Mouse (Mus musculus) ES-Bruce4 (cell line): Measurements from ENCODE around the gene Lrig3. TPM values are rescaled to one million over a fixed set of nuclear protein-coding genes. Genes with fewer than 3 reads are reported as not detected.

ENCODE experiments used
- H3K27ac ChIP-seq: 2 replicates; pipeline ENCODE4 v1.5.1; 2012; ENCODE audit warnings: low read length, inconsistent platforms; ENCODE audit not compliant: insufficient read depth
- H3K27me3 ChIP-seq: 2 replicates; pipeline ENCODE4 v1.6.1; 2012; ENCODE audit warnings: mild to moderate bottlenecking, low read length, inconsistent platforms; ENCODE audit not compliant: control insufficient read depth, poor library complexity, insufficient read depth, severe bottlenecking
- H3K36me3 ChIP-seq: 2 replicates; pipeline ENCODE4 v1.6.1; 2012; ENCODE audit warnings: inconsistent platforms, mild to moderate bottlenecking, low read length, moderate library complexity; ENCODE audit not compliant: control insufficient read depth, poor library complexity, insufficient read depth, severe bottlenecking
- H3K4me1 ChIP-seq: one replicate; pipeline ENCODE4 v1.8.1; 2011; ENCODE audit warnings: low read length; ENCODE audit not compliant: control insufficient read depth, insufficient read depth
- H3K4me3 ChIP-seq: 2 replicates; pipeline ENCODE4 v1.5.1; 2011; ENCODE audit warnings: low read depth, mild to moderate bottlenecking, low read length
- H3K9ac ChIP-seq: 2 replicates; pipeline ENCODE4 v1.6.1; 2012; ENCODE audit warnings: low read depth, mild to moderate bottlenecking, inconsistent platforms; ENCODE audit not compliant: poor library complexity, severe bottlenecking
- H3K9me3 ChIP-seq: replicated peaks from 2 replicates; pipeline ENCODE4 v1.6.1; 2012; ENCODE audit warnings: mild to moderate bottlenecking, low read length, inconsistent platforms; ENCODE audit not compliant: control insufficient read depth, poor library complexity, insufficient read depth, severe bottlenecking
- CTCF ChIP-seq: IDR thresholded peaks from one replicate; pipeline ENCODE4 v1.8.1; 2011; ENCODE audit warnings: low read depth, low read length
- EP300 ChIP-seq: IDR thresholded peaks from 2 replicates; pipeline ENCODE4 v1.6.1; 2011; ENCODE audit warnings: low read depth, low read length; ENCODE audit not compliant: insufficient read depth
- POLR2A ChIP-seq: IDR thresholded peaks from one replicate; pipeline ENCODE4 v1.8.1; 2011; ENCODE audit warnings: low read length; ENCODE audit not compliant: insufficient read depth
- polyA plus RNA-seq: library from polyadenylated mRNA; stranded (reverse); fragments of >200 nt; gene quantifications from 2 replicates; pipeline ENCODE4 v1.2.4, GENCODE M21; 2011; ENCODE audit warnings: low read depth; ENCODE audit not compliant: missing spikeins, insufficient read depth, insufficient read length

Gene Lrig3
- polyA plus RNA-seq, 1 experiment, result 27.9 TPM

DNA sequence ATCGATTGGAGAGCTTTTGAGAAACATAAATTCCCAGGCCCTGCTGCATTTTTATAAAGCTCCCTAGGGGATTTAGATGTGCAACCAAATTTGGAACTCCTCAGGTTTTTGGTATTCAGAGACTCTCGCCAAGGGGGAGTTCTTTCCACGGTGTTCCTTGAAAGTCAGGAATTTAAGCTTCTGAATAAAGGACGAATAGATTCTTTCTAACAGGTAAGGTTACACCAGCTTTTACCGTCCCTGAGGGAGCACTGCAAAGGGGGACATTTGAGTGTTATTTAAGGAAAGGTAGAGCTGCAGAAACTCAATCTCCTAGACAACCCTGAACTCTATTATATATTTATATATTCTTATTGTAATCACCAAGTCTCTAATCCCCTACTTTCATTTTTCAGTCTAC, 22.9 kb upstream of the Lrig3 start:
- Histone ChIP-seq H3K9me3 (no peaks in the 10 kb centered on the region), H3K36me3 (no peaks in the 10 kb centered on the region), H3K27me3 (no peaks in the 10 kb centered on the region), H3K4me1 (peaks cover 3% of the 10 kb centered on the region), H3K27ac (no peak overlapping the region), H3K9ac (no peak overlapping the region), H3K4me3 (no peak overlapping the region)
- TF ChIP-seq POLR2A (no peak), CTCF (no peak), EP300 (no peak)

DNA sequence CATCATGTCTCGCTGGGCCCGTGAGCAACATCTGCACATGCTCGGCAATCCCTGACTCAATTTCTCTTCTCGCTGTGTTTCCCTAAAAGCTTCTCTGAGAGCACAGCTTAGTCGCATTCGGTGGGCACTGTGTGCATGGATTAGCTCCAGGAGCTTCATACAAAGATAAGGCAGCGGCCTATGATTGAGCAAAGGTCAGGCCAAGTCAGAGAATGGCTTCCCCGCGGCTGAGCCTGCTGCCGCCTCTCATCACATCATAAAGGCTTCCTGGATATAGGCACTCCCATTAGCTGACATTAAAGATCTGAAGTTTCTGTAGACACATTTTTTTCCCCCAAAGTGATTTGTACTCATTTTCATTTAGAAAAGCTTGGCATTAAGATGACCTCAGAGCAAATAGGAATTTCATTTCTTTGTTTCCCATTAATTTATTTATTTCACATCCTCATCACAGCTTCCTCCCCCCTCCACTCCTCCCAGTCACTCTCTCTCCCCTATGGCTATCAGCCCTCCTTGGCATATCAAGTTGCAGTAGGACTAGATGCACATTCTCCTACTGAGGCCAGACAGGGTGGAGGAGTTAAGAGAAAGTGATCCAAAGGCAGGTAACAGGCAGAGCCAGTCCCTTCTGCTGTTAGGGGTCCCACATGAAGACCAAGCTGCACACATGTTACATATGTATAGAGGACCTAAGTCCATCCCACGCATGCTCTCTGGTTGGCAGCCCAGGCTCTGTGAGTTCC, 21.0 kb upstream of the Lrig3 start:
- no peak for TF ChIP-seq POLR2A

DNA sequence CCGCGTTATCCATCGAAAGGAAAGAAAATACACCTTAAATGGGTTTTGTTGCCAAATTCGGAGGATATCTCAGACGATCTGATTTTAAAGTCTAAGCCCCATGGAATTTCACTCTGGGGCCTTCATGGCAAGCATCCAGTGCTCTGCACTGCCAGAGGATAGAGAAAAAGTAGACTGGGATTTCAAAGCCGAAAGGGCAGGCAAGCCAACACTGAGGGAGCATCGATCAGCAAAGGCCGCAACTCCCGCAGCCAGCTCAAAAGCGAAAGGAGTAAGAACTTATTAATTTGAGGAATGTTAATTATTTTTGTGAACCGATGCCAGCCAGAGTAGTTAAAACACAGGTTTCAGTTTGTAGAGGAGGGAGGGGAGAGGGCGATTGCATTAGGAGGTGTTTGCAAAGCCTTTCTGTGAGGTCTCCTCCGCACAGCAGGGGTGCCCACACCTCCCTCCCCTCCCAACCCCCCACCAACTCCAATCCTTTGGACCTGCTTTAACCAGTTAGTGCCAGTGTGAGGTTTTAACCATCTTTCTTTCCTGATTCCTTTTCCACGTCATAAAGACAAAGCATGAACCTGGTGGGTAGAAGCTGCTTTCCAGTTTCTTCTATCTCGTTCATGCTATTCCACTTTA, 17.0 kb upstream of the Lrig3 start:
- Histone ChIP-seq H3K36me3 (no peaks in the 10 kb centered on the region), H3K27me3 (no peaks in the 10 kb centered on the region; the same call in 1 of the 2 replicates), H3K27ac (no peak overlapping the region), H3K9me3 (no peaks in the 10 kb centered on the region), H3K4me3 (no peak overlapping the region), H3K9ac (peak overlapping the region; percentile 52; the same call in 1 of the 2 replicates), H3K4me1 (no peaks in the 10 kb centered on the region)
- no peak for TF ChIP-seq CTCF
- no peak for TF ChIP-seq EP300
- no peak for TF ChIP-seq POLR2A

More for the DNA sequence above, 21.0 kb upstream of the Lrig3 start:
- H3K27me3 ChIP-seq, result no peaks in the 10 kb centered on the region; the same call in 1 of the 2 replicates
- H3K4me1 ChIP-seq, result peaks cover 3% of the 10 kb centered on the region
- H3K4me3 ChIP-seq, result no peak overlapping the region
- H3K9me3 ChIP-seq, result no peaks in the 10 kb centered on the region
- no peak overlapping the region for H3K9ac ChIP-seq
- H3K36me3 ChIP-seq, result no peaks in the 10 kb centered on the region
- H3K27ac ChIP-seq, result no peak overlapping the region

DNA sequence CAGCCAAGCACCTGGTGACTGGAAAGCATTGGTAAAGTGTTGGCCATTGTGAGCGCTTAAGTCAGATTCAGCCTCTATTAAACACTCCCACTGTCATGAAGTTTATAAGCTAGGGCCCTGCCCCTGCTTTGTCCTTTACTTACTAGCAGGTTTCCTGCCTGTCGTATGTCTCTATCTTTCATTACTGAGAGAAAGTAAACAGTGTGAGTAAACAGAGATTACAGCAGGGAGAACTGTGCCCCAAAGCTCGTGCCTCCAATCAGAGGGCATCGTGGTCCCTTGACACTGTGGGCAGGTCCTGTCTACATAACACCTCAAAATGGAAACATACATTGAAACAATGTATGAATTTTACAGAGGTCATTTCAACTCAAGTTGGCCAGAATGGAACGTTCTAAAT, 14.3 kb upstream of the Lrig3 start:
- Histone ChIP-seq H3K4me1 (no peaks in the 10 kb centered on the region), H3K36me3 (no peaks in the 10 kb centered on the region), H3K27ac (no peak overlapping the region), H3K27me3 (no peaks in the 10 kb centered on the region; the same call in 1 of the 2 replicates), H3K4me3 (no peak overlapping the region), H3K9ac (no peak overlapping the region), H3K9me3 (no peaks in the 10 kb centered on the region)
- no peak for TF ChIP-seq CTCF
- no peak for TF ChIP-seq EP300
- TF ChIP-seq POLR2A, result no peak

DNA sequence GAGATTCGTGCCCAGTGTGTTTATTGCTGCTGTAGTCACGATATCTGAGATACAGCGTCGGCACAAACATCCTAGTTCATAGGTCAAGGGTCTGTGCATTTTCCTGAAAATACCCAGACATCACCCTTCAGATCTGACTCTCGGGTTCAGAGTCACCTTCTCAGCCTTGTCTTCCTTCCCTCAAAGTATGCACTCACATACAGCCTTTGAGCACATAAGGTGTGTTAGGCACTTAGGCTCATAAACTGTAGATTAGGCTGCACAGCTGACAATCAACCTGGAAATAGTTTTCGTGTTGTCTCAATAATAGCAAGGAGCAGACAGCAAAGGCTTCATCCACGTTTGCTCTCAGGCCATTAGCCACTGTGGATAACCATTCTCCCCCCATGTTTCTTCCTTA, 11.6 kb upstream of the Lrig3 start:
- no peak overlapping the region for H3K27ac ChIP-seq

DNA sequence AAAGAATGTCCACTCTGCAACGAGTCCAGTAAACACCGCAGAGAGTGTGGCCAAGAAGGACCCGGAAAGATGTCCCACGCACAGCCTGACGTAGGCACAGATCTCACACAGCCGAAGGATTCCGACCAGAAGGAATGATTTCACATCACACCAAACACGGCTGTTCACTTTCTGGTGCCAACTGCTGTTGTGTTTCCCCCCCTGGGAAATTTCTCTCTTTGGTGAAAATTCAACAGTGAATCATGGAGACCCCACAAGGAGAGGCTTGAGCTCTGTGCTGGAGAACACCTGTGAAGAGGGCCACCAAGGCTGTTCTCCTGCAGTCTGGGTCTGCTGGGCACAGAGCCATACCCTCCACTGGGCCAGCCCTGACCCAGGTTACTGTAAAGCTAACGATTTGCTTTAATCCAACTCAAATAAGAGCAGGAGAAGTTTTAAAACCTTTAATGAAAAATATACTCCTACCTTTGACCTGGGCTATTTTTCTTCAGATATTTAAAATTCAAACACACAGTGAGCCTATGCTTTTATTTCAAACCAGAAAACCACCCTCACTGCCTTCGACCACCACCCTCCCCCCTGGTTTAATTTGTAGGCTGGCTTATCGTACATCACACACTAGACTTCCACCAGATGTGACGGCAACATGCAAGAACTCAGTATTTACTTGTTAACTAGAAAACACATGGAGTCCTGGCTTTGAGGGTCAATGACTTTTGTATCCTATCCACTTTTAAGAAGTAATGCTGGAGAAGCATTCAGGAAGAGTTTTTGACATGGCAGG, 11.0 kb upstream of the Lrig3 start:
- TF ChIP-seq POLR2A (no peak), CTCF (no peak), EP300 (no peak)
- H3K4me1 ChIP-seq, result no peaks in the 10 kb centered on the region
- no peaks in the 10 kb centered on the region; the same call in 1 of the 2 replicates for H3K27me3 ChIP-seq
- no peak overlapping the region for H3K9ac ChIP-seq
- no peak overlapping the region for H3K27ac ChIP-seq
- H3K9me3 ChIP-seq, result no peaks in the 10 kb centered on the region
- H3K36me3 ChIP-seq, result no peaks in the 10 kb centered on the region
- H3K4me3 ChIP-seq, result no peak overlapping the region

More for the DNA sequence above, 11.6 kb upstream of the Lrig3 start:
- H3K27me3 ChIP-seq, result no peaks in the 10 kb centered on the region; the same call in 1 of the 2 replicates
- no peak overlapping the region for H3K4me3 ChIP-seq
- no peak for TF ChIP-seq POLR2A
- no peaks in the 10 kb centered on the region for H3K36me3 ChIP-seq
- H3K4me1 ChIP-seq, result no peaks in the 10 kb centered on the region
- no peaks in the 10 kb centered on the region for H3K9me3 ChIP-seq
- no peak overlapping the region for H3K9ac ChIP-seq
